ENCODE assay signal across 11 mouse cellular contexts in genomic region chr6:99374448-99375271, GRCm38 (mm10).
A peak's percentile ranks its signal among the peaks of the same experiment; 100 is the strongest.
DNase-seq lines count a peak whose midpoint lies in the region; ATAC-seq and TF ChIP-seq lines count a peak whose summit lies in the region.
"Had no signal": no experiment of that assay in that cellular context is flagged by ENCODE, and none has a peak within 500 bp of the region (broad histone marks: within the 10 kb centered on the region; RNA-seq: fewer than 3 reads in every experiment).

No protein-coding gene starts in this region.

- DNase-seq in heart, adult 18-20 months, result peak; percentile 36 to 58
- peak in 1 of 2 experiments; percentile 27 for DNase-seq in spleen, adult 2 months (ENCODE audit: low read depth in 1 of 2, low spot score in 2 of 2)
- no peak for DNase-seq in spleen, postnatal 4 days (ENCODE audit: low spot score in 2 of 2)
- DNase-seq in kidney, postnatal 4 days, result peak; percentile 45 to 60
- peak; percentile 40 to 48 for DNase-seq in thymus, postnatal 36 days
- no peak for DNase-seq in urinary bladder, postnatal 36 days (ENCODE audit: low spot score in 2 of 2)
- DNase-seq in hindbrain, embryonic 14.5 days (ENCODE audit: low spot score), result no peak

- H3K4me2 ChIP-seq in heart, embryonic 11.5 days, result no peak overlapping the region
- H3K4me2 ChIP-seq in hindbrain, embryonic 14.5 days (replicated peaks), result no peak overlapping the region
- H3K4me2 ChIP-seq: embryonic facial prominence, embryonic 13.5 days; hindbrain, embryonic 13.5 days; liver, embryonic 15.5 days had no signal

- peaks cover 29% of the 10 kb centered on the region for H3K4me1 ChIP-seq in heart, embryonic 11.5 days (ENCODE audit: control insufficient read depth, insufficient read depth, low read length)
- H3K4me1 ChIP-seq in spleen, adult 2 months (ENCODE audit: control insufficient read depth, insufficient read depth, insufficient read length), result peaks cover 32% of the 10 kb centered on the region
- peaks cover 18% of the 10 kb centered on the region; the same call in 1 of the 2 replicates for H3K4me1 ChIP-seq in hindbrain, embryonic 14.5 days (replicated peaks; ENCODE audit: control insufficient read depth, insufficient read depth, low read length)

- H3K27me3 ChIP-seq in heart, embryonic 11.5 days (ENCODE audit: control insufficient read depth, insufficient read depth, low read length), result no peaks in the 10 kb centered on the region
- H3K27me3 ChIP-seq in spleen, adult 2 months (ENCODE audit: control insufficient read depth, insufficient read depth, low read length), result no peaks in the 10 kb centered on the region
- no peaks in the 10 kb centered on the region for H3K27me3 ChIP-seq in hindbrain, embryonic 14.5 days (ENCODE audit: control insufficient read depth, insufficient read depth, low read length)
- H3K27me3 ChIP-seq: embryonic facial prominence, embryonic 13.5 days; hindbrain, embryonic 13.5 days; liver, embryonic 15.5 days had no signal

- H3K27ac ChIP-seq in heart, embryonic 11.5 days (ENCODE audit: low read depth, low read length), result no peak overlapping the region
- peak overlapping the region; percentile 83 for H3K27ac ChIP-seq in spleen, adult 2 months (ENCODE audit: insufficient read depth, low read length)
- no peak overlapping the region for H3K27ac ChIP-seq in hindbrain, embryonic 14.5 days
- H3K27ac ChIP-seq: liver, embryonic 15.5 days had no signal

- ATAC-seq in heart, embryonic 11.5 days (replicated peaks; ENCODE audit: insufficient number of reproducible peaks, low FRiP score, low TSS enrichment), result no peak
- no peak for ATAC-seq in hindbrain, embryonic 14.5 days (ENCODE audit: low FRiP score)

- TF ChIP-seq POLR2A in spleen, adult 2 months (IDR thresholded peaks at IDR 0.05; ENCODE audit: low read depth, low read length), result no peak

- no peak for TF ChIP-seq CTCF in spleen, adult 2 months (IDR thresholded peaks at IDR 0.05; ENCODE audit: extremely low read depth, insufficient read depth, insufficient read length, insufficient replicate concordance)

- no peak overlapping the region for H3K9ac ChIP-seq in heart, embryonic 11.5 days (ENCODE audit: low read depth, low read length)
- H3K9ac ChIP-seq in hindbrain, embryonic 14.5 days, result no peak overlapping the region
- H3K9ac ChIP-seq: embryonic facial prominence, embryonic 13.5 days; hindbrain, embryonic 13.5 days; liver, embryonic 15.5 days had no signal

- no peaks in the 10 kb centered on the region for H3K36me3 ChIP-seq in heart, embryonic 11.5 days (ENCODE audit: control insufficient read depth, insufficient read depth, low read length)
- H3K36me3 ChIP-seq in spleen, adult 2 months (ENCODE audit: control insufficient read depth, insufficient read depth, low read length), result no peaks in the 10 kb centered on the region
- no peaks in the 10 kb centered on the region for H3K36me3 ChIP-seq in hindbrain, embryonic 14.5 days (replicated peaks; ENCODE audit: control insufficient read depth, insufficient read depth)
- H3K36me3 ChIP-seq: embryonic facial prominence, embryonic 13.5 days; hindbrain, embryonic 13.5 days; liver, embryonic 15.5 days had no signal

- H3K9me3 ChIP-seq in heart, embryonic 11.5 days (replicated peaks; ENCODE audit: control insufficient read depth, low read length), result no peaks in the 10 kb centered on the region
- H3K9me3 ChIP-seq in hindbrain, embryonic 14.5 days (ENCODE audit: control insufficient read depth, low read length), result no peaks in the 10 kb centered on the region
- H3K9me3 ChIP-seq: embryonic facial prominence, embryonic 13.5 days; hindbrain, embryonic 13.5 days; liver, embryonic 15.5 days had no signal

- WGBS in heart, embryonic 11.5 days (ENCODE audit: insufficient replicate concordance), result 71% methylated on average over 19 of the region's 19 CpGs
- WGBS in spleen, adult 2 months, result 16% methylated on average over 19 of the region's 19 CpGs
- WGBS in hindbrain, embryonic 14.5 days, result 73% methylated on average over 19 of the region's 19 CpGs

- H3K4me3 ChIP-seq in heart, embryonic 11.5 days (ENCODE audit: low read depth, low read length), result no peak overlapping the region
- peak overlapping the region; percentile 26; the same call in 1 of the 2 replicates for H3K4me3 ChIP-seq in spleen, adult 2 months (ENCODE audit: extremely low read depth, insufficient read depth, insufficient read length)
- no peak overlapping the region for H3K4me3 ChIP-seq in hindbrain, embryonic 14.5 days (replicated peaks; ENCODE audit: low read length)
- H3K4me3 ChIP-seq: embryonic facial prominence, embryonic 13.5 days; hindbrain, embryonic 13.5 days; liver, embryonic 15.5 days had no signal

Comparison
In these comparisons a context has a peak if more than half of its experiments do, and no peak if none do; other contexts are left out.
1. DNase-seq: peak in heart, adult 18-20 months (2 of 2), kidney, postnatal 4 days (2 of 2) and thymus, postnatal 36 days (2 of 2); none in spleen, postnatal 4 days (0 of 2), urinary bladder, postnatal 36 days (0 of 2) and hindbrain, embryonic 14.5 days (single experiment).